Mouse (Mus musculus): ENCODE measurements at regions not wholly inside any gene's neighbourhood (a gene's known extent, or its start where the extent isn't known, plus 50 kb on each side); places are given as distances from the start of the nearest gene placed in this dataset.

GRCm38 (mm10) chr12:25864113-25864852 is 550.8 kb downstream of the Rnf144a start:
- TF ChIP-seq USF1 (IDR thresholded peaks at IDR 0.05; ENCODE audit: low read depth), result no peak
- TF ChIP-seq CTCF (IDR thresholded peaks at IDR 0.05; ENCODE audit: control insufficient read depth, insufficient read depth, insufficient read length), result no peak
- TF ChIP-seq FOSL1 (IDR thresholded peaks at IDR 0.05; ENCODE audit: insufficient read depth, low read length, poor library complexity, severe bottlenecking), result no peak
- TF ChIP-seq MAX (IDR thresholded peaks at IDR 0.05), result no peak
- TF ChIP-seq MYOG (IDR thresholded peaks at IDR 0.05; ENCODE audit: control insufficient read depth, extremely low read depth, insufficient read length), result no peak
- no peak for TF ChIP-seq CEBPB (IDR thresholded peaks at IDR 0.05; ENCODE audit: low read depth)
- TF ChIP-seq MYOD1 (IDR thresholded peaks at IDR 0.05; ENCODE audit: control insufficient read depth, insufficient read length, low read depth), result no peak
